Mouse (Mus musculus): ENCODE results near the gene Mgl2.
"Not testable (repeated sequence)": the region's sequence is repeated elsewhere in the genome, so short reads cannot be mapped to it uniquely, and the experiment has no call there.

Mgl2 gene

DNA sequence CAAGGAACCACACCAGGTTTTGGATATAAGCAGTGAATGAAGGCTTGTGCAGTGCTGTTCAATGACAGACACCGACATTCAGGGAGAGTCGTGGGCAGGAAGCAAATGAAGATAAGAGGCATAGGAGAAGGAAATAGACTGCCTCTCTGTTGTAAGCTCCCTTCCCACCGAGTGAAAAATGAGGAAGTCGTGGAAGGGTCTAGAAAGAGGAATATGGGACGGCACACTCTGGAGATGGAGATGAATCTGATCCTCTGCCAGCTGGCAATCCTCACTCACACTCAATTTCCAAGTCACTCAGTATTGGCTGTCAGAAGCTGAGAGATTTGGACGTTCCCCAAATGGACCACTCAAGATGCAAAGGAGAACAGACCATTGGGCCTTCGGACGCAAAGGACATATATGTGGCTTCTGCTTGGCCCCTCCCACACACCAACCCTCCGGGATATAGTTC lies at the start of gene Mgl2:
Mgl2 (plus strand) TSS at position 404 of the 454 bp plus-strand sequence.
- DNase-seq (ENCODE audit: extremely low spot score, low read depth, low spot score) = no peak

DNA sequence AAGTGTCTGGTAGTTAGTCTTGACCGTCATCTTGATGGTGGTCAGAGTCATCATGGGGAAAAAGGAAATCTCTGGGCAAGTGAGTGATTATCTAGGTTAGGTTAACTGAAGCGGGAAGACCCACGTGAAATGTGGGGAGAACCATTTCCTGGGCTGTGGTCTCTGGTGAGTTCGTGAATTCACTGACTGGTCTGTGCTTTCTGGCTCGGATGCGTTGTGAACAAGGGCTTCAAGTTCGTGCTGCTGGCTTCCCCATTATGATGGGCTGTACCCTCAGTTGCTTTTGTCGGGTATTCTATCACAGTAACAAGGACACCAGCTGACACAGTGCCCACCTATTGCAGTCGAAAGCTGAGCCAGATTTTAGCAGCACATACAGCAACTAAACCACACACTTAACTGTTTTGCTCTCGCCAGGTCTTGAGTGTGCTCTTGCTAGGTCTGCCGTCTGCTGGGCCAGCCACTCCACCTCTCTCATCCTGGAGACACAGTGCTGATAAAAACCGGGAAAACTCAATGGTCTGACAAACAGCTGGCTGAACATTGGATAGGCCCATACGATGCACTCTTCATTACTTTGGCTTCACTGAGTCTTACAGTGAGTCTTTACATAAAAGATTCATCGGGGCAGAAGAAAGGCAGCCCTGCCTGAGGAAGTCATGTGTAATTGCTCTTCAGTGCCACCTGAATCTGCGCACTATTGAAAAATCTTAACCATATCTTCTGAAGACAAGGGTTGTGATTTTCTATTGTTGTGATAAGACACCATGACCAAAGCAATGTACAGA lies 49.1 kb upstream of the Mgl2 start:
- DNase-seq (ENCODE audit: extremely low spot score, low read depth, low spot score) = no peak

DNA sequence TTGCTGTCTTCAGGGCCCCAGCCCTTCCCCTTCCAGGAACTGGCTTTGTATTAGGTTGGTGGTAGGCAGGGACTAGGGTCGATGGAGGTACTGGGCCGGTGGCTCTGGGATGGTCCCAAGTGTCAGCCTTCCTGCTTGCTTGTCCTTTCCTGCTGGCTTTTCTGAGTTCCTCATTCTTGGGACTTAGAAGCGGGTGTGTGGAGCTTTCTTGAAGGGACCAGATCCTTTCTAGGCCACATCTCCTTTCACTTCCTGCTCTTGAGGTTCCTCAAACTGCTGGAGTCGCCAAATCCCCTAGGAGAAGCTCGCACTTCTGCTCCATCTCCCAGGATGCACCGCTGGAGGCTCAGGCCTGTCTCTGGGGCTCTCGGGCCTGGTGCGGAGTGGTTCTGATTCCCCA lies 45.6 kb upstream of the Mgl2 start:
- no peak for DNase-seq (ENCODE audit: extremely low spot score, low read depth, low spot score)

DNA sequence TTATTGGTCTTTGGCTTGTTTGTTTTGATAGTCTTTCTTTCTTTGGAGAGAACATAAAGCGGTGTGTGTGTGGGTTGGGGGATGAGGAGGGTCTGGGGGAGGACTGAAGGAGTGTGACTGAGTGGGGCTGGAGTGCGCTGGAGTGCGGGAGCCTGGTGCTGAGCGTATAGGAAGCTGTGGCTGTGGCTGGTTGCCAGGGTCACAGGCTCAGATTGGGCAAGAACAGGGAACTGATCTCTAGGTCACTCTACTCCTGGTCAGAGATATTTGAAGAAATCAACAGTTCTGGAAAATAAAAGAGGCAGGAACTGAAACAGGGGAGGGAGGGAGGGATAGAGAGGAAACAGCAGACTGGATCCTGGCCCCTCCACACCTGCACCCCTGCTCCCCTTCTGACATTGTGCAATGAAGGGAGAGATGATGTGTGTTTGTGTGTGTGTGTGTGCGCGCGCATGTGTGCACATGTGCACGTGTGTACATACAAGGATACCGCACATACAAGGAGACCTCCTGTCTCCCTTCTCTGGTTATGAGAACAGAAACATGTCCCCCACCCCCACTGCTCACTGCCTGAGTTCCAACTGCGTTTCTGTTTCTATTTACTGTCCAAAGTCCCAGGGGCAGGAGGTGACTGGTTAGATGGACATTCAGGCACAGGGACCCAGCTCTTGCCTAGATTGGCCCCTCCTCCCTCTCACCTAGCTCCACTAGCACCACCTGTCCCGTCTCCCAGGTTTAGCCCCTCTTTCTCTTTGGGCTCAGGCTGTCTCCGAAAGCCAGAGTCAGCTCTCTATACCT lies 37.9 kb upstream of the Mgl2 start, which contains the start of gene Asgr2:
Asgr2 (plus strand) TSS at position 659 of the 798 bp plus-strand sequence.
- DNase-seq (ENCODE audit: extremely low spot score, low read depth, low spot score) = no peak

DNA sequence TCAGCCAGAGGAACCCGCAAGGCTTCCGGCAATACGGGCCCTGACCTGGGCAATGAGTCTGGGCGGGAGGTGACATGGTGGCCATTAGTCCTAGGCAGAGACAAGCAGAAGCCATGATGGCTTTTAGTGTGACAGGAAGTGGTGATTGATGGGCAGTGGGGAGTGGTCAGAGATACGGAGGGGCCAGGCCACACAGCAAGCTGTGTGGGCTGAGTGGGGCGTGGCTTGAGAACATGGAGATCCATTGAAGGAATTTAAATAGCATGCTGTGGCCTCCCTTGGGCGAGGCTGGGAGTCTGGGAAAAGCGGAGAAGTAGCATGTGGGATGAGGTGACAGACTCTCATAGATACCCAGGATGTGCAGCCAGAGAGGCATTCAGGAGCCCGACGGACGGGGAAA lies 32.7 kb upstream of the Mgl2 start:
- DNase-seq (ENCODE audit: extremely low spot score, low read depth, low spot score) = no peak

DNA sequence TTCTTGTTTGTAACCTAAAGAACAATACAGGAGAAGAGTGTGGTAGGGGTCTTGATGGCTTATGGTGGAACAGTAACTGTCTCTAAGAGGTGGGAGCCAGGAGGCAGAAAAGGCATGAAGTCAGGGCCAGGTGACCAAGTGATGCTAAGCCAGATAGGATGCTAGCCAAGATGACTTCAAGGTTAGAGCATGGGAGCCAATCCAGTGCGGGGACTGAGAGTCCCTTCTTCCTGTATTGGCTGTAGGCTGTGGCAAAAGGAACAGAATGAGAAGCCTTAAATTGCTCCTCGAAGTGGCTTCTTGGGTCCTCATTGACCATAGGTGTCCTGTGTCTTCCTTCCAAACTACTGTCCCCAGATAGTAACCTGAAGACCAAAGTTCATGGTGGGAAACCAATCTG lies 31.0 kb upstream of the Mgl2 start:
- no peak for DNase-seq (ENCODE audit: extremely low spot score, low read depth, low spot score)

DNA sequence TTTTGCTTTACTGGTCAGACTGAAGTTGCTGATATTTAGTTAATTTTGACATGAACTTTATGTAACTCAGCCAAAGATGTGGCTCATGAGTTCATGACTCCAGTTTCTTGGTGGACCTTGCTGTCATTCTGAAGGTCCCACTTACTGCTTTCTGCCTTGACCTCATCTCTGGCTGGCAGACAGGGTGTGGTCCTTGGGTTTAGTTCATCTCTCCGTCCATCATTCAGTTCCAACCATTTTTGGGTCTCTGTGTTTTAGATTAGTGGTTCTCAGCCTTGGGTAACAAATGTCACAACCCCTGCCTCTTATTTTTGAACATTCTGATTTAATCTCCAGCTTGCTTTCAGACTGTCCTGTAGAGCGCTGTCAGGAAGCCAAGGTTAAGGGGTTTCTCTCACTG lies 30.3 kb upstream of the Mgl2 start:
- no peak for DNase-seq (ENCODE audit: extremely low spot score, low read depth, low spot score)

DNA sequence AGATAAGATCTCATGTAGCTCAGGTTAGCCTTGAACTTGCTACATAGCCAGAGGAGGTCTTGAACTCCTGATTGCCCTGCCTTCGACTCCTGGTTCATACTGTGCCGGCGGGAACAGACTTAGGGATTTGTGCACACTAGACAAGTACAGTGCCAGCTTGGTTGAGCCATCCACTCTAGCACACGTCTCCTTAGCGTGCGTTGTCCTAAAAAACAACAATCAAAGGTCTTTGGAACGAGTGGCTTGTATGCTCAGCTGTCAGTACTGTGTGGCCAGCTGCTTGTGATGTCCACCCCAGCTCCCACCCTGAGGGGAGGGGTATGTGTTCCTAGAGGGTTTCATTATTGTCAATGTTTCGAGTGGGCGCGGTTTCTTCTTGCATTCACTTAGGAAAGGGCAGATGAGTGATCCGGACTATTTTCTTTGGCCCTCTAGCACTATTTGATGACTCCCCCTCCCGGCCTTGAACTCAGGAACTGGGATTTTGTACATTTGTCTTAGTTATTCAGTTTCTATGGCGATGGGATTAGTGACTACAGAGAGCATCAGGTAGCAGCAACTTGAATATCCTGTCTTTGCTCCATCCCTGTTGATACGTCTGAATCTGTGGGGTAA lies 26.3 kb upstream of the Mgl2 start:
- no peak for DNase-seq (ENCODE audit: extremely low spot score, low read depth, low spot score)

DNA sequence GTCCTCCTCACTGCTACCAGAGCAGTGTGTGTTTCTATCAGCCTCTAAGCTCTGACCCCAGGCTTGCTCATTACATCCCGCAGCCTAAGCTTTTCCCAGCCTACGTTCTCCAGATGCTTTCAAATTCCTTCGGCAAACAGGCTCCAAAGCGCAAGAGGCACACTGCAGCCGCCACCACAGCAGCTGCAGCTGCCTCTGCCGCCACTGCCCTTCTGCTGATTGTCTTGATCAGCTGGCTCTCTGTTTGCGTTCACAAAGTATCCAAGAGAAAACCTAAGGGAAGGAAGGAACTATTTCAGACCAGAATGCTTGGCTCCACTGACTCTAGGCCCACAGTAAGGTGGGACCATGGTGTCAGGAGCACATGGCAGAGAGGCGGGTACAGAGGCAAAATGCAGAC lies 23.0 kb upstream of the Mgl2 start:
- no peak for DNase-seq (ENCODE audit: extremely low spot score, low read depth, low spot score)

DNA sequence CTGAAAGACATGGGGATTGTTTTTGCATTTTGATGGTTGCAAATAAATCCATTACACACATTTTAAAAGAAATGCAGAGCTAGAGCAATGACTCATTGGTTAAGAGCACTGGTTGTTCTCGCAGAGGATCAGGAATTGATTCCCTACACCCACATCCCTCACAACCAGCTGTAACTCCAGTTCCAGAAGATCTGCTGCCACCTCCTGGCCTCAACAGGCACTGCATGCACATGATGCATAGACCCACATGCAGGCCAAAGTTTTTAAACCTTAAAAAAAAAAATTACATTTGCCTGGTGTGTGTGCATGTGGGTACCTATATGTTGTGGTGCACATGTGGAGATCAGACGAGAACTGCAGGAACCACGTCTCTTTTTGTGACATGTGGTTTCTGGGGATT lies 20.0 kb upstream of the Mgl2 start:
- no peak for DNase-seq (ENCODE audit: extremely low spot score, low read depth, low spot score)

DNA sequence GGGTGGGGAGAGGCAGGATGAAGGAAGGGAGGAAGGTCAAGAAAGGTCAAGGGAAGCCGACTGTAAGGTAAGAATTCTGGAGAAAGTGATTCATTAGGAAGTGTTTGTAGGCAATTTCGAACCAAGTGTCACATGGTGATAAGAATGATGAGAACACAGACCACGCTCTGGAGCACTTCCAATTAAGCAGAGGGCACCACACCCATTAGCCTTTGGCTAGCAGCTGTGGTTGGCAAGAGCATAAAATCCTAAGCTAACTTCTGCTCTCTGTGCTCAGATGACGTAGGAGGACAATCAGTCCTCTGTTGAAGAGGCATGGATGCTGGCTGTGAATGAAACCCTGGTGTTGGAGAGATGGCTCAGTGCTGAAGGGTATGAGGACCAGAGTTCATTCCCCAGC lies 15.6 kb upstream of the Mgl2 start:
- DNase-seq (ENCODE audit: extremely low spot score, low read depth, low spot score) = no peak

DNA sequence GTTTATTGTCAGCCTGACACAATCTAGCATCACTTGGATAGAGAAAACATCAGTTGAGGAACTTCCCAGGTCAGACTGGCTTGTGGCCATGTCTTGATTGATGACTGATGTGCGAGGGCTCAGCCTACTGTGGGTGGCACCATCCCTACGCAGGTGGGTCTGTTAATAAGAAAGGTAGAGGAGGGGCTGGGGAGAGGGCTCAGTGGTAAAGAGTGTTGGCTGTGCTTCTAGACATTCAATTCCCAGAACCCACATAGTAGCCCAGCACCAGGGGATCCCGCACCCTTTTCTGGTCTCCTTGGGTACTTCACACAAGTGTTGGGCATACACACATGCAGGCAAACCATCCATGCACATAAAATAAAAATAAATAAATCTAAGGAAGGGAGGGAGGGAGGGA lies 14.2 kb upstream of the Mgl2 start:
- DNase-seq (ENCODE audit: extremely low spot score, low read depth, low spot score) = no peak

DNA sequence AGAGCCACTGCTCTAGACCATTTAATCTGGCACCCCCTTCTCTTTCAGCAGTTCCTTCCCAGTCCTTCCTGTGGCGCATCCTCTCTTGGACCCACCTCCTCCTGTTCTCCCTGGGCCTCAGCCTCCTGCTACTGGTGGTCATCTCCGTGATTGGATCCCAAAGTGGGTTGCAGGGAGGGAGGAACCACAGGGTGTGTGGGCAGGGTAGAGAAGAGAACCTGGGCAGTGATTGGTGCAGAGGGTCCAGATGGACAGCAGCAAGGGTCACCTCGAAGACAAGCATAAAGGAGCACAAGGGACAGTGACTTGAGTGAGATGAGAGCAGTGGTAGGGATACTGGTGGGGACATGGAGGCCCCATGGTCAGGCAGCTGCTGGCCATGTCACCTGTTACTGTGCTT lies 4.9 kb downstream of the Mgl2 start:
- not testable (repeated sequence) for DNase-seq (ENCODE audit: extremely low spot score, low read depth, low spot score)

DNA sequence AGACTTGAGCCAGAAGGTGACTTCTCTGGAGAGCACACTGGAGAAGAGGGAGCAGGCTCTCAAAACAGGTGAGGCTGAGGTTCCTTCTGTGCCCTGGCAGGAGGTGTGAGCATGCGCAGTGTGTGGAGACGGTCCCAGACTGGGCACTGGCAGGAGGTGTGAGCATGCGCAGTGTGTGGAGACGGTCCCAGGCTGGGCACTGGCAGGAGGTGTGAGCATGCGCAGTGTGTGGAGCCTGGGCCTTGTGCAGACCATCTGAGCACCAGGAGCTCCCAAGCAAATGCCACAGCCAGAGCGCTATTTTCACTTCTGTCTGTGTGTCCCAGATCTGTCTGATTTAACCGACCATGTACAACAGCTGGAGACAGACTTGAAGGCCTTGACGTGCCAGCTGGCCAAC lies 5.8 kb downstream of the Mgl2 start:
- not testable (repeated sequence) for DNase-seq (ENCODE audit: extremely low spot score, low read depth, low spot score)

DNA sequence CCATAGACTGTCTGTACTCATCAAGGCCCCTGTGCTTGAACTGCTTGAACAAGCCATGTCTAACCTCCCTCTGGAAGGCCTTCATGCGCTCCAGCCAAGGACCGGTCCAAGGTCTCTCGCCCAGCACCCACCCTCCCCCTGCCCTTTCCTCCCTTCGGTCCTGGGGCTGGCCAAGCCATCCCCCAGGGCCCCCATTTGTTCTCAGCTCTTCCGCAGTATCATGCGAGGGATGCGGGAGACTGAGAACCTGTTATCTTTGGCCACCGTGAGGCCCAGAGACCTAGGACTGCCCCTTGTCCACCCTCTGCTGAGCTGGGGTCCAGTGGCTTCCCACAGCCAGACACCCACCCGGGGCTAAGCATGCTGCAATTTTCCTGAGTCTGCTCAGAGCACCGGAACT lies 9.0 kb downstream of the Mgl2 start:
- no peak for DNase-seq (ENCODE audit: extremely low spot score, low read depth, low spot score)

DNA sequence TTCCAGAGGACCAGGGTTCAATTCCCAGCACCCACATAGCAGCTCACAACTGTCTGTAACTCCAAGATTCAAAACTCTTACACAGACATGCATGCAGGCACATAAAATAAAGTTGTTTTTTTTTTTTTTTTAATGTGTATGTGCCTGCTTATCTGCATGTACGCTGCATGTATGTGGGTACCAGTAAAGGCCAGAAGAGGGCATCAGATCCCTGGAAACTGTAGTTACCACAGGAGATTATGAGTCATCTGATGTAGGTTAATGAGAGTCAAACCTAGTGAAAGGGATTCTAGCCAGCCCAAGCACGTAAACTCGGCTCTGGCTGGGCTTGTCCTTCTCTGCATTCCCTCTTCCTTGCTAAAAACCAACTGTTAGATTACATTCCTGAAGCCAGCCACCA lies 20.9 kb downstream of the Mgl2 start:
- no peak for DNase-seq (ENCODE audit: extremely low spot score, low read depth, low spot score)

DNA sequence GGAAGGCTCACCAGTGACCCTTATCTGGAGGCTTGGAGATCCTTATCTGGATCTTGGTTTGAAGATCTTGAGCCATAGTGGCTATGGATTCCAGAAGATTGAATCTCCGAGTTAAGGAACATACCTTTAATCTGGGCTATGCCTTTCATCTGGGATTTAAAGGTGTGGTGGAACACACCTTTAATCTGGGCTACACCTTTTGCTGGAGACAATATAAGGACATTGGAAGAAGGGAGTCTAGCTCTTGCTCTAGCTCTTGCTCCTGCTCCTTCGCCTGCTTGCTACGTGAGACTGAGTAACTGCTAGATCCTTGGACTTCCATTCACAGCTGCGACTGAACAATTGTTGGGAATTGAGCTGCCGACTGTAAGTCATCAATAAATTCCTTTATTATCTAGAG lies 25.8 kb downstream of the Mgl2 start, which contains the start of gene Clec10a:
Clec10a (plus strand) TSS at position 301 of the 400 bp plus-strand sequence.
- DNase-seq (ENCODE audit: extremely low spot score, low read depth, low spot score) = not testable (repeated sequence)

DNA sequence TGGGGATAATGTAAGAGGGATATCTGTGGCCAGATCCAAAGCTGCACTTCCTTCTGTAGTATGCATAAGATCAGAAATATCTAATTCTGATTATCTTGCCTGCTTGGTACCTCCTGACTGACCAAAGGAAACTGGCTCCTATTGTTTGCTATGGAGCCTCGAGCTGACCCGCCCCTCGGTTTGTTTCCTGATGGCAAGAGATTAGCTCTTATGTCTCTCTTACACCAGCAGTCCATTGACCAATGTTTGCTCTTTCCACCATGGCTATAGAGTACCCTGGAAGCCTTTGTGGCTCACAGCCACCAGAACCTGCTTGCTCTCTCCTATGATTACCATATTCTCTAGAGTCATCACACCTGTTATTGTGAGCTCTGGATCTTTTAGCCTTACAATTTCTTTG lies 32.2 kb downstream of the Mgl2 start:
- no peak for DNase-seq (ENCODE audit: extremely low spot score, low read depth, low spot score)

DNA sequence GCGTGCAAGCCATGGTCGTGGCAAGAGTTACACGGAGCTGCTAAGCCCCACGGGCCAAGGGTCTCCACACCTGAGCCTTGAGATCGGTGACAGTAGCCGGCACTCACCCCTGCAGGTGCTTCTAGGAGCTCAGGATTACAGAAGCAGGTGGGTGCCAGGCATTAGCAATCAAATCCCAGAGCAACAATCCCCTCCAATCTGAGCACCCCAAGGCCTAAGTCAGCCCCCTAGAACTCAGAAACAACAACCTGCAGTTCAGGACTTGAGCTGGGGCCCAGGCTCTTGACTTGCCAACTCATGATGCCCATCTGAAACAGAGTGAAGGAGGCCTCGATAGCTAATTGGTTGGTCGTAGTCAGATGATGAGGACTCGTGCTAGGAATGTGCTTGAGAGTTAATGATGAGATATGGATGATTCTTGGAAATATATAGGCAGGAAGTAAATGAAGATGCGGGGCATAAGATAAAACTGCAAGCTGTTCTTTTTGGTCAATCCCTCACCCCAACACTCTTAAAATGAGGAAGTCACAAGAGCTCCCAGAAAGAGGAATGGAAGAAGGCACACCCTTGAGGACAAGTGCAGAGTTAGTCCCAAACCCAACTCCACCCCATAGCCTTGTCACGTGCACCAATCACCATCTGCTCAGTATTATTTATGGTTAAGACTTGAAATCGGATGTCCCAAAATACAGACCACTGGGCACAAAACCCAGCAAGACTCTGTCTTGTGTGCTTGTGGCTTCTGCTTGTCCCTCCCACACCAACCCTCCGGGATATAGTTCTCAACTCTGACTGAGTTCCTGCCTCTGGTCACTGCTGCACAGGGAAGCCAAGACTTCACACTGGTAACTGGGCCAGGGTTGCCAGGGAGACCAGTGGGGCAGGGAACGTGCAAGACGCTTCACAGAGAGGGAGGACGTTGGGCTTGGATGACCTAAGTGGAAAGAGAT lies 36.1 kb downstream of the Mgl2 start:
- DNase-seq (ENCODE audit: extremely low spot score, low read depth, low spot score) = no peak

DNA sequence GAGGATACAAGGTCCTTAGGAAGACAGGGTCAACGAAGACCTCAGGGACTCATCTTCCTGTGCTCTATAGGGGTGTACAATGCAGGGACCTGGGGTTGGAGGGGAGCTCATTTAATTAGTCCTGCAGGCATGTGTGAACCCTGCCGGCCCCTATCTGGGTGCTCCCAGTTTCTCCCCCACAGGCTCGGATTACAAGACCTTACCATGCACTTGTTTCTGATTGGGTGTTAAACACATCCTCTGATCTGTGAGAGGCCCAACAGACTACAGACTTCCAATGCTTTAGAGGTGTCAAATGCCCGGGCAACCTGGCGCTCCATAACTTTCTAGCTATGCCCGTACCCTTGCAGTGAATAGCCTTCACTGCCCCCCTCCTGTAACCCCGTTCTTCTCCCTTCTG lies 38.0 kb downstream of the Mgl2 start:
- DNase-seq (ENCODE audit: extremely low spot score, low read depth, low spot score) = no peak

DNA sequence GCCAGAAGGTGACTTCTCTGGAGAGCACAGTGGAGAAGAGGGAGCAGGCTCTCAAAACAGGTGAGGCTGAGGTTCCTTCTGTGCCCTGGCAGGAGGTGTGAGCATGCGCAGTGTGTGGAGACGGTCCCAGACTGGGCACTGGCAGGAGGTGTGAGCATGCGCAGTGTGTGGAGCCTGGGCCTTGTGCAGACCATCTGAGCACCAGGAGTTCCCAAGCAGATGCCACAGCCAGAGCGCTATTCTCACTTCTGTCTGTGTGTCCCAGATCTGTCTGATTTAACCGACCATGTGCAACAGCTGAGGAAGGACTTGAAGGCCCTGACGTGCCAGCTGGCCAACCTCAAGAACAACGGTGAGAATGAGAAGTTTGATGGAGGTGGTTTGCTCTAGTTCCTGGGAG lies 39.3 kb downstream of the Mgl2 start:
- not testable (repeated sequence) for DNase-seq (ENCODE audit: extremely low spot score, low read depth, low spot score)
